Mouse (Mus musculus): ENCODE data around the gene Crisp2. TPM values are rescaled to one million over a fixed set of nuclear protein-coding genes. Genes with fewer than 3 reads are reported as not detected.

Crisp2 gene
- polyA plus RNA-seq, 1 experiment from 2014 or later, result not detected

GRCm38 (mm10) chr17:40812259-40812658 lies 5.5 kb upstream of the Crisp2 start:
- H3K9me3 ChIP-seq (ENCODE audit: control insufficient read depth, low read length), result no peaks in the 10 kb centered on the region
- H3K27me3 ChIP-seq (ENCODE audit: control insufficient read depth, insufficient read depth, low read length), result no peaks in the 10 kb centered on the region
- no peak overlapping the region for H3K9ac ChIP-seq (ENCODE audit: low read length)
- no peaks in the 10 kb centered on the region for H3K36me3 ChIP-seq (ENCODE audit: control insufficient read depth, insufficient read depth, low read length)
- no peak overlapping the region for H3K4me3 ChIP-seq (ENCODE audit: control insufficient read depth in 1 of 2, insufficient read depth in 1 of 2, low read depth in 1 of 2, low read length in 2 of 2)
- ATAC-seq (ENCODE audit: insufficient number of reproducible peaks, insufficient read depth, low FRiP score, low read depth), result no peak
- no peak overlapping the region for H3K4me2 ChIP-seq (ENCODE audit: low read length)
- H3K4me1 ChIP-seq (ENCODE audit: control insufficient read depth in 2 of 2, insufficient read depth in 2 of 2, low read length in 2 of 2), result no peaks in the 10 kb centered on the region
- H3K27ac ChIP-seq (replicated peaks in 1 of 2; ENCODE audit: control insufficient read depth in 1 of 2, insufficient read depth in 1 of 2, low read depth in 2 of 2, low read length in 2 of 2), result no peak overlapping the region
- whole genome bisulfite sequencing, result 59% methylated on average over 2 of the region's 2 CpGs

- Histone ChIP-seq H3K4me1 (ENCODE audit: control insufficient read depth in 2 of 2, insufficient read depth in 2 of 2, low read length in 2 of 2) (no peaks in the 10 kb centered on the region), H3K9me3 (ENCODE audit: control insufficient read depth, low read length) (no peaks in the 10 kb centered on the region), H3K9ac (ENCODE audit: low read length) (no peak overlapping the region), H3K27me3 (ENCODE audit: control insufficient read depth, insufficient read depth, low read length) (no peaks in the 10 kb centered on the region), H3K4me2 (ENCODE audit: low read length) (no peak overlapping the region), H3K4me3 (ENCODE audit: control insufficient read depth in 1 of 2, insufficient read depth in 1 of 2, low read depth in 1 of 2, low read length in 2 of 2) (no peak overlapping the region), H3K36me3 (ENCODE audit: control insufficient read depth, insufficient read depth, low read length) (no peaks in the 10 kb centered on the region), H3K27ac (replicated peaks in 1 of 2; ENCODE audit: control insufficient read depth in 1 of 2, insufficient read depth in 1 of 2, low read depth in 2 of 2, low read length in 2 of 2) (no peak overlapping the region)
- WGBS, result 73% methylated on average over 1 of the region's 1 CpGs
- ATAC-seq (ENCODE audit: insufficient number of reproducible peaks, insufficient read depth, low FRiP score, low read depth), result no peak
Measured at GRCm38 (mm10) chr17:40811560-40811959, 4.8 kb upstream of the Crisp2 start.

- Histone ChIP-seq H3K4me3 (ENCODE audit: control insufficient read depth in 1 of 2, insufficient read depth in 1 of 2, low read depth in 1 of 2, low read length in 2 of 2) (no peak within 1 kb of the TSS), H3K4me1 (ENCODE audit: control insufficient read depth in 2 of 2, insufficient read depth in 2 of 2, low read length in 2 of 2) (no peaks in the 10 kb centered on the region), H3K4me2 (ENCODE audit: low read length) (no peak within 1 kb of the TSS), H3K36me3 (ENCODE audit: control insufficient read depth, insufficient read depth, low read length) (no peaks in the 10 kb centered on the region), H3K27ac (replicated peaks in 1 of 2; ENCODE audit: control insufficient read depth in 1 of 2, insufficient read depth in 1 of 2, low read depth in 2 of 2, low read length in 2 of 2) (no peak within 1 kb of the TSS), H3K9ac (ENCODE audit: low read length) (no peak within 1 kb of the TSS), H3K27me3 (ENCODE audit: control insufficient read depth, insufficient read depth, low read length) (no peaks in the 10 kb centered on the region), H3K9me3 (ENCODE audit: control insufficient read depth, low read length) (no peaks in the 10 kb centered on the region)
- WGBS, result 42% methylated on average over 1 of the region's 1 CpGs
- no peak for ATAC-seq (ENCODE audit: insufficient number of reproducible peaks, insufficient read depth, low FRiP score, low read depth)
Measured at GRCm38 (mm10) chr17:40810934-40811333, 4.1 kb upstream of the Crisp2 start, which contains the start of gene Rhag. Gene Rhag (plus strand): TSS chr17:40811126.

- H3K27ac ChIP-seq (replicated peaks in 1 of 2; ENCODE audit: control insufficient read depth in 1 of 2, insufficient read depth in 1 of 2, low read depth in 2 of 2, low read length in 2 of 2), result no peak overlapping the region
- ATAC-seq (ENCODE audit: insufficient number of reproducible peaks, insufficient read depth, low FRiP score, low read depth), result no peak
- H3K9me3 ChIP-seq (ENCODE audit: control insufficient read depth, low read length), result no peaks in the 10 kb centered on the region
- H3K9ac ChIP-seq (ENCODE audit: low read length), result no peak overlapping the region
- no peaks in the 10 kb centered on the region for H3K36me3 ChIP-seq (ENCODE audit: control insufficient read depth, insufficient read depth, low read length)
- no peaks in the 10 kb centered on the region for H3K27me3 ChIP-seq (ENCODE audit: control insufficient read depth, insufficient read depth, low read length)
- no peak overlapping the region for H3K4me3 ChIP-seq (ENCODE audit: control insufficient read depth in 1 of 2, insufficient read depth in 1 of 2, low read depth in 1 of 2, low read length in 2 of 2)
- no peak overlapping the region for H3K4me2 ChIP-seq (ENCODE audit: low read length)
- no peaks in the 10 kb centered on the region for H3K4me1 ChIP-seq (ENCODE audit: control insufficient read depth in 2 of 2, insufficient read depth in 2 of 2, low read length in 2 of 2)
Measured at GRCm38 (mm10) chr17:40808071-40808470, 1.3 kb upstream of the Crisp2 start.

- Histone ChIP-seq H3K27ac (replicated peaks in 1 of 2; ENCODE audit: control insufficient read depth in 1 of 2, insufficient read depth in 1 of 2, low read depth in 2 of 2, low read length in 2 of 2) (no peak overlapping the region), H3K9me3 (ENCODE audit: control insufficient read depth, low read length) (no peaks in the 10 kb centered on the region), H3K36me3 (ENCODE audit: control insufficient read depth, insufficient read depth, low read length) (no peaks in the 10 kb centered on the region), H3K4me1 (ENCODE audit: control insufficient read depth in 2 of 2, insufficient read depth in 2 of 2, low read length in 2 of 2) (no peaks in the 10 kb centered on the region), H3K9ac (ENCODE audit: low read length) (no peak overlapping the region), H3K4me2 (ENCODE audit: low read length) (no peak overlapping the region), H3K4me3 (ENCODE audit: control insufficient read depth in 1 of 2, insufficient read depth in 1 of 2, low read depth in 1 of 2, low read length in 2 of 2) (no peak overlapping the region), H3K27me3 (ENCODE audit: control insufficient read depth, insufficient read depth, low read length) (no peaks in the 10 kb centered on the region)
- 9% methylated on average over 3 of the region's 3 CpGs for WGBS
- no peak for ATAC-seq (ENCODE audit: insufficient number of reproducible peaks, insufficient read depth, low FRiP score, low read depth)
Measured at GRCm38 (mm10) chr17:40806550-40806949, 253 bp downstream of the Crisp2 start.

GRCm38 (mm10) chr17:40802707-40803340 lies 4.0 kb downstream of the Crisp2 start:
- Histone ChIP-seq H3K27ac (replicated peaks in 1 of 2; ENCODE audit: control insufficient read depth in 1 of 2, insufficient read depth in 1 of 2, low read depth in 2 of 2, low read length in 2 of 2) (no peak overlapping the region), H3K4me3 (ENCODE audit: control insufficient read depth in 1 of 2, insufficient read depth in 1 of 2, low read depth in 1 of 2, low read length in 2 of 2) (no peak overlapping the region), H3K4me2 (ENCODE audit: low read length) (no peak overlapping the region), H3K9me3 (ENCODE audit: control insufficient read depth, low read length) (no peaks in the 10 kb centered on the region), H3K4me1 (ENCODE audit: control insufficient read depth in 2 of 2, insufficient read depth in 2 of 2, low read length in 2 of 2) (no peaks in the 10 kb centered on the region), H3K9ac (ENCODE audit: low read length) (no peak overlapping the region), H3K27me3 (ENCODE audit: control insufficient read depth, insufficient read depth, low read length) (no peaks in the 10 kb centered on the region), H3K36me3 (ENCODE audit: control insufficient read depth, insufficient read depth, low read length) (no peaks in the 10 kb centered on the region)
- WGBS, result 78% methylated on average over 3 of the region's 3 CpGs
- ATAC-seq (ENCODE audit: insufficient number of reproducible peaks, insufficient read depth, low FRiP score, low read depth), result no peak

GRCm38 (mm10) chr17:40793921-40794854 lies 12.6 kb downstream of the Crisp2 start:
- WGBS, result 46% methylated on average over 20 of the region's 20 CpGs
- no peaks in the 10 kb centered on the region for H3K4me1 ChIP-seq (ENCODE audit: control insufficient read depth in 2 of 2, insufficient read depth in 2 of 2, low read length in 2 of 2)
- no peak for ATAC-seq (ENCODE audit: insufficient number of reproducible peaks, insufficient read depth, low FRiP score, low read depth)
- no peak overlapping the region for H3K27ac ChIP-seq (replicated peaks in 1 of 2; ENCODE audit: control insufficient read depth in 1 of 2, insufficient read depth in 1 of 2, low read depth in 2 of 2, low read length in 2 of 2)
- no peaks in the 10 kb centered on the region for H3K36me3 ChIP-seq (ENCODE audit: control insufficient read depth, insufficient read depth, low read length)
- H3K27me3 ChIP-seq (ENCODE audit: control insufficient read depth, insufficient read depth, low read length), result no peaks in the 10 kb centered on the region
- H3K4me3 ChIP-seq (ENCODE audit: control insufficient read depth in 1 of 2, insufficient read depth in 1 of 2, low read depth in 1 of 2, low read length in 2 of 2), result no peak overlapping the region
- H3K4me2 ChIP-seq (ENCODE audit: low read length), result no peak overlapping the region
- no peak overlapping the region for H3K9ac ChIP-seq (ENCODE audit: low read length)
- no peaks in the 10 kb centered on the region for H3K9me3 ChIP-seq (ENCODE audit: control insufficient read depth, low read length)
